Mouse (Mus musculus) kidney, adult 2 months (tissue): ENCODE results near the gene Gatc.
"Not testable (repeated sequence)": the region's sequence is repeated elsewhere in the genome, so short reads cannot be mapped to it uniquely, and the experiment has no call there.

Experiments
- CTCF ChIP-seq: fragments of 200-500 bp; conservative IDR thresholded peaks from 2 replicates; pipeline ENCODE4 v1.5.1; 2011; ENCODE audit warnings: low read depth, mild to moderate bottlenecking, control low read depth, low read length, moderate library complexity, mixed read lengths; ENCODE audit not compliant: insufficient read depth, insufficient read length
- POLR2A ChIP-seq: fragments of 200-500 bp; IDR thresholded peaks from one replicate; pipeline ENCODE4 v1.6.1; 2011; ENCODE audit warnings: low read depth, low read length, control low read depth

GRCm38 (mm10) chr5:115302190-115302589, 38.8 kb downstream of the Gatc start:
- not testable (repeated sequence) for TF ChIP-seq CTCF, POLR2A
